Mouse (Mus musculus): ENCODE measurements around the gene Vps41.

GRCm38 (mm10) chr13:18743575-18744265 lies 26.6 kb downstream of the Vps41 start:
- TF ChIP-seq CTCF (IDR thresholded peaks at IDR 0.05; ENCODE audit: insufficient read depth, low read depth, low read length) (no peak), POLR2A (IDR thresholded peaks at IDR 0.05; ENCODE audit: insufficient read depth, low read depth, low read length) (no peak)
